Mouse (Mus musculus) liver, embryonic 12.5 days (tissue): ENCODE data around the gene Cend1. TPM values are rescaled to one million over a fixed set of nuclear protein-coding genes. Genes with fewer than 3 reads are reported as not detected.

ENCODE experiments used
- ATAC-seq: fragments of 200-750 bp; cut with Nextera tagmentation; 2 replicates; pipeline ENCODE4 v1.8.0; 2017; ENCODE audit warnings: moderate number of reproducible peaks, mild to moderate bottlenecking, moderate library complexity
- H3K27ac ChIP-seq: fragments of 300-500 bp; sonication (generic); 2 replicates; pipeline ENCODE4 v1.5.1; 2016; ENCODE audit warnings: mild to moderate bottlenecking
- H3K27me3 ChIP-seq: fragments of 300-500 bp; sonication (generic); replicated peaks from 2 replicates; pipeline ENCODE4 v1.6.1; 2016; ENCODE audit warnings: mild to moderate bottlenecking, moderate library complexity
- H3K36me3 ChIP-seq: fragments of 300-500 bp; sonication (generic); 2 replicates; pipeline ENCODE4 v1.6.1; 2016; ENCODE audit warnings: mild to moderate bottlenecking, moderate library complexity
- H3K4me1 ChIP-seq: fragments of 300-500 bp; sonication (generic); 2 replicates; pipeline ENCODE4 v1.6.1; 2016
- H3K4me2 ChIP-seq: fragments of 300-500 bp; sonication (generic); 2 replicates; pipeline ENCODE4 v1.6.1; 2016; ENCODE audit warnings: mild to moderate bottlenecking, moderate library complexity
- H3K4me3 ChIP-seq: fragments of 300-500 bp; sonication (generic); 2 replicates; pipeline ENCODE4 v1.5.1; 2016; ENCODE audit warnings: mild to moderate bottlenecking, moderate library complexity
- H3K9ac ChIP-seq: fragments of 300-500 bp; sonication (generic); 2 replicates; pipeline ENCODE4 v1.6.1; 2016; ENCODE audit warnings: mild to moderate bottlenecking, moderate library complexity
- H3K9me3 ChIP-seq: fragments of 300-500 bp; sonication (generic); replicated peaks from 2 replicates; pipeline ENCODE4 v1.6.1; 2016; ENCODE audit warnings: mild to moderate bottlenecking, moderate library complexity
- WGBS: fragments of 180-500 bp; shearing (Covaris S2); methylation state at CpG from one replicate; pipeline ENCODE4 v1.1.7; 2016; ENCODE audit not compliant: insufficient replicate concordance; 5-methylcytosine and 5-hydroxymethylcytosine counted together
- polyA plus RNA-seq: library from polyadenylated mRNA; unstranded; fragments of >200 nt; fragmentation: Nextera tagmentation; extraction: Ambion mirVana; gene quantifications from 2 replicates; pipeline ENCODE4 v1.2.1, GENCODE M21; 2016

Cend1 gene
- polyA plus RNA-seq, 1 experiment from 2014 or later = 0.10 TPM

GRCm38 (mm10) chr7:141470637-141470944, 41.3 kb upstream of the Cend1 start:
- Histone ChIP-seq H3K9me3 (no peaks in the 10 kb centered on the region), H3K36me3 (peaks cover 38% of the 10 kb centered on the region), H3K4me3 (no peak overlapping the region), H3K27me3 (peaks cover 12% of the 10 kb centered on the region), H3K4me2 (no peak overlapping the region), H3K4me1 (peaks cover 73% of the 10 kb centered on the region), H3K27ac (no peak overlapping the region), H3K9ac (no peak overlapping the region)
- 89% methylated on average over 10 of the region's 10 CpGs for WGBS
- no peak for ATAC-seq

GRCm38 (mm10) chr7:141469901-141470636, 40.8 kb upstream of the Cend1 start:
- H3K27me3 ChIP-seq = peaks cover 17% of the 10 kb centered on the region
- WGBS = 85% methylated on average over 18 of the region's 18 CpGs
- no peak overlapping the region for H3K4me3 ChIP-seq
- no peak overlapping the region for H3K9ac ChIP-seq
- H3K4me1 ChIP-seq = peaks cover 75% of the 10 kb centered on the region
- no peak for ATAC-seq
- H3K36me3 ChIP-seq = peaks cover 38% of the 10 kb centered on the region
- peak overlapping the region; percentile 83 for H3K27ac ChIP-seq
- no peaks in the 10 kb centered on the region for H3K9me3 ChIP-seq
- H3K4me2 ChIP-seq = peak overlapping the region; percentile 95; the same call in 1 of the 2 replicates

- H3K36me3 ChIP-seq = peaks cover 38% of the 10 kb centered on the region
- H3K27me3 ChIP-seq = peaks cover 25% of the 10 kb centered on the region
- H3K9ac ChIP-seq = peak overlapping the region; percentile 82
- peak overlapping the region; percentile 95 for H3K4me2 ChIP-seq
- peak overlapping the region; percentile 83 for H3K27ac ChIP-seq
- peaks cover 80% of the 10 kb centered on the region for H3K4me1 ChIP-seq
- no peak for ATAC-seq
- peak overlapping the region; percentile 82 for H3K4me3 ChIP-seq
- H3K9me3 ChIP-seq = no peaks in the 10 kb centered on the region
- WGBS = 82% methylated on average over 6 of the region's 6 CpGs
Measured at GRCm38 (mm10) chr7:141469352-141469751, 40.1 kb upstream of the Cend1 start.

- ATAC-seq = peak; percentile 71
- Histone ChIP-seq H3K36me3 (peaks cover 38% of the 10 kb centered on the region), H3K4me2 (peak overlapping the region; percentile 95), H3K9ac (peak overlapping the region; percentile 82), H3K9me3 (no peaks in the 10 kb centered on the region), H3K27me3 (peaks cover 31% of the 10 kb centered on the region), H3K4me1 (peaks cover 79% of the 10 kb centered on the region), H3K4me3 (peak overlapping the region; percentile 82), H3K27ac (peak overlapping the region; percentile 83)
- 6% methylated on average over 8 of the region's 8 CpGs for WGBS
Measured at GRCm38 (mm10) chr7:141468522-141469211, 39.4 kb upstream of the Cend1 start.

GRCm38 (mm10) chr7:141468164-141468521, 38.9 kb upstream of the Cend1 start:
- 20% methylated on average over 5 of the region's 5 CpGs for WGBS

GRCm38 (mm10) chr7:141467230-141468030, 38.1 kb upstream of the Cend1 start, which contains the start of gene Cd151:
TSS of gene Cd151 (plus strand) at chr7:141467392.
- H3K9ac ChIP-seq = peak within 1 kb of the TSS; percentile 82
- no peaks in the 10 kb centered on the region for H3K9me3 ChIP-seq
- peaks cover 33% of the 10 kb centered on the region for H3K36me3 ChIP-seq
- 1% methylated on average over 52 of the region's 52 CpGs for WGBS
- peak within 1 kb of the TSS; percentile 95 for H3K4me2 ChIP-seq
- H3K27ac ChIP-seq = peak within 1 kb of the TSS; percentile 83
- peaks cover 70% of the 10 kb centered on the region for H3K4me1 ChIP-seq
- H3K27me3 ChIP-seq = peaks cover 44% of the 10 kb centered on the region
- ATAC-seq = peak; percentile 87
- H3K4me3 ChIP-seq = peak within 1 kb of the TSS; percentile 82

More at GRCm38 (mm10) chr7:141468164-141468521, 38.9 kb upstream of the Cend1 start:
- H3K4me1 ChIP-seq = peaks cover 74% of the 10 kb centered on the region
- ATAC-seq = no peak
- H3K27ac ChIP-seq = peak overlapping the region; percentile 83
- peak overlapping the region; percentile 82 for H3K4me3 ChIP-seq
- H3K9me3 ChIP-seq = no peaks in the 10 kb centered on the region
- H3K9ac ChIP-seq = peak overlapping the region; percentile 82
- H3K27me3 ChIP-seq = peaks cover 37% of the 10 kb centered on the region
- H3K4me2 ChIP-seq = peak overlapping the region; percentile 95
- H3K36me3 ChIP-seq = peaks cover 38% of the 10 kb centered on the region

GRCm38 (mm10) chr7:141466607-141467148, 37.4 kb upstream of the Cend1 start:
- 55% methylated on average over 10 of the region's 10 CpGs for WGBS
- Histone ChIP-seq H3K4me2 (peak overlapping the region; percentile 95), H3K36me3 (peaks cover 25% of the 10 kb centered on the region), H3K4me3 (peak overlapping the region; percentile 82), H3K4me1 (peaks cover 74% of the 10 kb centered on the region), H3K9me3 (no peaks in the 10 kb centered on the region), H3K9ac (peak overlapping the region; percentile 82), H3K27me3 (peaks cover 51% of the 10 kb centered on the region), H3K27ac (peak overlapping the region; percentile 83)
- no peak for ATAC-seq

GRCm38 (mm10) chr7:141466045-141466394, 36.7 kb upstream of the Cend1 start:
- H3K4me3 ChIP-seq = no peak overlapping the region
- no peaks in the 10 kb centered on the region for H3K9me3 ChIP-seq
- H3K36me3 ChIP-seq = peaks cover 19% of the 10 kb centered on the region
- WGBS = 42% methylated on average over 7 of the region's 7 CpGs
- 0 out of 2 replicates have a peak overlapping the region, but pooled peaks have one; percentile 6 for H3K27ac ChIP-seq
- peaks cover 80% of the 10 kb centered on the region for H3K4me1 ChIP-seq
- H3K27me3 ChIP-seq = peaks cover 58% of the 10 kb centered on the region
- ATAC-seq = no peak
- no peak overlapping the region for H3K4me2 ChIP-seq
- H3K9ac ChIP-seq = no peak overlapping the region

- peaks cover 14% of the 10 kb centered on the region for H3K36me3 ChIP-seq
- no peak overlapping the region for H3K9ac ChIP-seq
- H3K9me3 ChIP-seq = no peaks in the 10 kb centered on the region
- peak overlapping the region; percentile 44; the same call in 1 of the 2 replicates for H3K4me2 ChIP-seq
- H3K4me3 ChIP-seq = no peak overlapping the region
- H3K4me1 ChIP-seq = peaks cover 83% of the 10 kb centered on the region
- WGBS = 53% methylated on average over 10 of the region's 10 CpGs
- H3K27ac ChIP-seq = 0 out of 2 replicates have a peak overlapping the region, but pooled peaks have one; percentile 6
- peaks cover 63% of the 10 kb centered on the region for H3K27me3 ChIP-seq
- ATAC-seq = no peak
Measured at GRCm38 (mm10) chr7:141465388-141466044, 36.2 kb upstream of the Cend1 start.

- Histone ChIP-seq H3K27ac (no peak overlapping the region), H3K36me3 (peaks cover 9% of the 10 kb centered on the region), H3K9ac (no peak overlapping the region), H3K4me1 (peaks cover 76% of the 10 kb centered on the region), H3K4me3 (peak overlapping the region; percentile 18), H3K27me3 (peaks cover 71% of the 10 kb centered on the region), H3K9me3 (no peaks in the 10 kb centered on the region), H3K4me2 (peak overlapping the region; percentile 44)
- WGBS = 9% methylated on average over 38 of the region's 38 CpGs
- no peak for ATAC-seq
Measured at GRCm38 (mm10) chr7:141464603-141465201, 35.4 kb upstream of the Cend1 start.
